Mouse (Mus musculus): ENCODE measurements at regions not wholly inside any gene's neighbourhood (a gene's known extent, or its start where the extent isn't known, plus 50 kb on each side); places are given as distances from the start of the nearest gene placed in this dataset.

DNA sequence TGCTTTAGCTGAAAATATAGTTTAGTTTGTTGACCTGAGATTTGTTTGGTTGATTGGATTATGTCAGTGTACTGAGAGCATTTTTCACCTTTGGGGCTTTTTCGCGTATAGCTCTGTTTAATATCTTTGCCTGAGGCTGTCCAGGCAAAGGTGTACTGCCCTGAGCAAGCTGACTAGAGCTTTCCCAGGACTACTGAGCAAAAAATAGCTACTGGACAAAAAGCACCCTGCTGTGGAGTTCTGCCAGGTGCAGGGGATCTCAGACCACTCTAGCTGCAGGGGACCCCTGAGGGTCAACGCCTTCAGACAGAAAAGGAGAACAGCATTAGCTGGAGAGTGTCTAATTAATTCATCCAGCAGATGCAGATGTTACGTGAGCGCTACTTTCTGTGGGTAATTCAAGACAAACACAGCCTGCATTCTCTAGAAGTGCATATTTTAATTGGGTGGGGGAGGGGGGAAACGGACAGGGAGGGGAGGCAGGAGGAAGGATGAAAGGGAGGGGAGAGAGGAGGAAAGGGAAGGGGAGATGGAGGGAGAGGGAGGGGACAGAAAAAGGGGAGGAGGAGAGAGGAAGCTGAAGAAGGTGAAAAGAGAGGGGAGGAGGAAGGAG lies 61.7 kb downstream of the Thnsl1 start:
- DNase-seq (ENCODE audit: low read depth), result no peak

DNA sequence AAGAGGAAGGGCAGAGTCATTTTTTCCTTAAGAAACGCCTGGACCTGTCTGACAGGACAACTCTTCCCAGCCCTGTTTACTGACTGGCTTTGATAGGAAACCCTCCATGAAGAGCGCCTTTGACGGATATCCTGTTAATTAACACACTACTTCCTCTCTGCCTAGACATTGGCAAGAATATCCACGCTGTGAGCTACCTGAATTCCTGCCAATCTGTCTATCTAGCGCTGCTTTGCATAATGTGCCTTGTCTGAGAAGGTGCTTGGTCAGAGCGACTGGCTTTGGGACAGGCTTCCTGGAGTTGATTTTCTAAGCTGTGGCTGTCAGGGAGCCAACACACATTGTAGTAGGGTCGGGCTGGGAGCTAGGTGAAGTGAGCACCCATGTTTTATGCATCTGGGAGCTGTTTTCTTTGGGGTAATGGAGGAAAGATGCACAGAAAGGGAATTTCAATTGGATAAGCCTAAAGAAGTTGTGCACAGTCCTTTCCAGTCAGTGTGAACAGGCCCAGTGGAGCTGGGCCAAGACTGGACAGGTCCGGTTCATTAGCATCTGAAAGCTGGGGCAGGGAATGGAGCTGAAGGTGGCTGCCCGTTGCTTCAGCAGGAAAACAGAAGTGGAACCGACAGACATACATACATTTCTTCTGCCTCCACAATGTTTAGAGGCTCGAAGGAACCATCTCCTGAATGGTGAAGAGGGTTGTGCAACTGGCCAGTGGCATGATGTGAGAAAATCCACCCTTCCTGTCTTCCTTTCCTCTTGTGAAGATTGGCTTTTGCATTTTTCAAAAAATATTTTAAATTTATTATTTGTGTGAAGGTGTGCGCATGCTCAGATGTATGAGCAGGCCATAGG lies 64.7 kb downstream of the Thnsl1 start:
- no peak for DNase-seq (ENCODE audit: low read depth)

DNA sequence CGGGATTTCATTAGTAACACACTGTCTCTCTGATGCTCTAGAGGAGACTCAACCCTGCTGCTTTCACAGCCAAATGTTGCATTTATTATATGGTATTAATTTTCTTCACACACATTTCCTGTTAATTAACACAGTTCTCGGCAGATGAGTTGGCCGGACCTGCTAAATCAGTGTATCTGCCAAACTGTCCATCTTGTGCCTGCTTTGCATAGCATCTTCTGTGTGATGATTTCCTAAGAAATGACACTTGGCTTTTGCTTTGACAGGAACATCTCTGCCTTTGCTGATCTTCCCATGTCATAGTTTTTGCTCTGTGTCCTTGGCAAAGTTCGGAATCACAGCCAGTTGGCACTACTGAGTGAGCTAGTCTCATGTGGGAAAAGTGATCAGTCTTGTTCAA lies 67.9 kb downstream of the Thnsl1 start:
- no peak for DNase-seq (ENCODE audit: low read depth)

DNA sequence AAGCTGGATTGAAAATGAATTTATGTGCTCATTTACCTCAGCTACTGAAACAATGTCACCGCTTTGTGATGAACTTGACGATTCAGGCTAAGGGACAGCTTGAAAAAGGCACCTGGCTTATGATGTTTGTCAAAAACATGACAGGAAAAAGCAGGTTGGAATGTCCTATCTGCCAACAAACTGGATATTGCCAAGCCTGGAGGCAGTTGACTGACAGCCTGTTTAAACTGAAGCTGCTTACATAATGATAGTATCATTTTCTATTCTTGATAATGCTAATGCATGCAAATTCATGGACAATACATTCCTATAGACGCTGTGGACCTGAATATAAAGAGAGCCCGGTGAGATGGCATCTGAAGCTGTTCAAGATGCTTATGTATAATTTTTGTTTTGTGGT lies 69.8 kb downstream of the Thnsl1 start:
- DNase-seq (ENCODE audit: low read depth), result no peak

DNA sequence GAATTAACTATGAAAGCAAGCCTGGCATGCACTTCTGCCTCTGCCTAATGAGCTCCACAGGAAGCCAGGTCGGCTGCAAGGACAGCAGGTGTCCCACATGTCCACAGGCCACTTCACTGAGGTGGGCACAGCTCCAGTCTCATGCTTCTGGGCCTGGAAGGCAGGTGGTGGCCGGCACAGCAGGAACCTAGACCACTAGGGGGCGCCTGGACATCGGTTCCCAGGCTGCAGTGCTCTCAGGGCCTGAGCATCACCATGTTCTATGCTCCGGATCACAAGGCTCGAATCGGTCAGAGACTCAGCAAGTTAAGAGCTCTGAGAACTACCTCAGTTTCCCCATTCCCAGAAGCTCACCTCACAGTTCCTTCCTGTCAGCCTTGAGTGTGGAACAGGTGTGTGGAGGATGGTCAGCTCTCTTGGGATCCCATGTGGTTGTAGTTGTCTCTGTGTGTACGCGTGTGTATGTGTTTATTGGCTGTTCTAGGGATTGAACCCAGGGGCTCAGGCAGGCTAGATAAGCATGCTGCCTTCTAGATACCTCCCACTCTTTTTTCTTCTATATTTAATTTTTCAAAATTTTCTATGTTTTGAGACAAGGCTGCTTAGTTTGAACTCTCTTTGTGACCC lies 75.4 kb downstream of the Thnsl1 start:
- DNase-seq (ENCODE audit: low read depth), result peak; percentile 53

DNA sequence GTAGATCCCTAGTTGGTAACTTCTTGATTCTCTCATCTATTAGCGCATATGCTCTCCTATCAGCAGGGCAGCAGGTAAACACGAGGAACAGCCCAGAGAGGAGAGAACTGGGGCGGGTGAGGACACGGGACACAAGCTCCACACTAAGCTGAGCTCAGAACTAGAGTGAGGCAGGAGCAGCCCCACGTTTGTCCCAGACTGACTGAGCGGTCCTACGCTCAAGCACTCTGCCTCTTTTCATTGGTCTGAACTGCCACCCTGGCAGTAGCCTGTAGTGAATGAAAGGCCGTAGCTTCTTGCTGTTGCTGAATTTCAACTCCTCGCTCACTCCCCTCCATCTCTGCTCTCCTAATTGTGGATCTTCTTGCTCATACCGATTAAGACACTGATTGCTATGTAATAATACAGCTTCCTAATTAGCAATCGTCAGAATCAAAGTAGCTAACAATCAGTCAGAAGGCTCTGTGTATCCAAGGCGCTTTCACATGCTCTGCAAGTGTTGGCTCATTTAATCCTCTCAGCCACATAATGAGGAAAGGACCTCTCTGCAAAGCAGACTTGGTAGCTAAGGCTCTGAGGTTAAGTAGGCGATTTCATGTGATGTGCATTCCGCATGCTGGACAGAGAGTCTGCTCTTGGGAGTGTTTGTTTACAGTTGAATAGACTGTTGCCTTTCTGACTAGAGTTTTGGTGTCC lies 77.1 kb downstream of the Thnsl1 start:
- DNase-seq (ENCODE audit: low read depth), result no peak

DNA sequence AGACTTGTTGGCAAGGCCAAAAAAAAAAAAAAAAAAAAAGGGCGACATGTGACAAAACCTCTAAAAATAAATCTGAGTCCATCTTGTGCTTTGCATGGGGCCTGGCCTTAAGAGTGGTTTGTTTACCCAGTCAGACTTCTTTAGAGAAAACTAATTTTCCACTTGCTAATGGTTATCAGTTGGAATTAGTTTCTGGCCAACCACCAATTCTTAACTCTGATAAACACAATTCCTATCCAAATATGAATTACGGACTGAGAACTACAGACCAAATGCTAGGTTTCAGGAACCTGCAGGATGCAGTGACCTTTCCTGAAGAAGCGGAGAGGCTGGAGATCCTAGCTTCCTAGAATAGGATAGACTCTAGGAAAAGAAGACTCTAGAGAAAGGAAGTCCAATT lies 79.4 kb downstream of the Thnsl1 start:
- no peak for DNase-seq (ENCODE audit: low read depth)

DNA sequence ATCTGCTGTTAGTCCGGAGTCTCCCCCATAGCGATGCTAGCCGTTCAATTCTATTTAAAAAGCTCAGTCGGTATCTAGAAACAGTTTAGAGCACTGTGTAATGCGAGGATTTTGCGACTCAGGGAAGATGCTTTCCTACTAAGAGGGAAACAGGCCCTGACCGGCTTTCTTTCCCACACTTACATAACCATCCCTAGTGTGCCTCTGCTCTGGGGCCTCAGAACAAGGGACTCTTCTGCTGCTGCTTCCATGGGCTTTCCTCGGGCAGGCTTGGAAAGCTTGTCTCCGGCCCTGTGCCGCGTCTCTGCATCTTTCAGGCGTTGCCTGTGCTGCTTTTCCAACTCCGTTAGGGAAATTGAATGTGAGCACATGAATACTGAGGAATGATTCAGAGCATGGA lies 79.6 kb upstream of the Gpr158 start:
- DNase-seq (ENCODE audit: low read depth), result no peak

DNA sequence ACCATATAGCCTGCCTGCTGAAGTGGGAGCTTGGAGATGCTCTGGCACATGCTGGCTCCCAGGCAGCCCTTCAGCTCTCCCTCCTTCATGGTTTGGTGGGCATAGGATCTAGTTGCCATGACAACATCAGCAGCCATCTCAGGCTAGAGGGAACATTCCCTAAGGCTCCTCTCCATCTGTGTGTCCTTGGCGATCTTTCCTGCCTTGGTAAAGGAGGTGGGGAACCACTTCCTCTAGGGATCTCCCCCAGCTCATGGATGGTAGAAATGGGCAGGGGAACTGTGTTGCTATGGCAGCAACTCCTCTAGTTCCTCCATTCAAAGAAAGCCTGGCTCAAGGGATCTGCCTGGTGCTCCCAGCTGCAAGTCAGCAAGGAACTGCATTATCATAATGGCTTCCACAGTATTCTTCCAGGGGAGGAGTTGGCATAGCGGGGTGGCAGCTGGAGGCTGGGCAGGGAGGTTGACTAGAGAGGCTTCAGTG lies 74.6 kb upstream of the Gpr158 start:
- DNase-seq (ENCODE audit: low read depth), result no peak

DNA sequence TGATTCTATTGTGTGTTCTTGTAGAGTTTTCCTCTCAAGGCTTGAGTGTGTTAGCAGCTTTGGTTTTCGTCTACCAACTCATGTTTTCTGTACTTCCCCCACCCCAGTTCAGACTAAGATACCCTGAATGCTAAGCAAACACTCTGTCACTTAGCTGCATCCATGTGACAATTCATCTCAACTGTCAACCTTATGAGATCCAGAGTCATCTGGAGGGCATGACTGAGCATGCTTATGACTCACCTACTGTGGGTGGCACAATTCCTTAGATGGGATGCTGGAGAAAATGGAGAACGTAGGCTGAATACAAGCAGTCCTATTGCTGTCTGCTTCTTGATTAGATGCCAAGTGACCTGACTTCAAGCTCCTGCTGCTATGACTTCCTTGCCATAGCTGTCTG lies 73.3 kb upstream of the Gpr158 start:
- DNase-seq (ENCODE audit: low read depth), result no peak

DNA sequence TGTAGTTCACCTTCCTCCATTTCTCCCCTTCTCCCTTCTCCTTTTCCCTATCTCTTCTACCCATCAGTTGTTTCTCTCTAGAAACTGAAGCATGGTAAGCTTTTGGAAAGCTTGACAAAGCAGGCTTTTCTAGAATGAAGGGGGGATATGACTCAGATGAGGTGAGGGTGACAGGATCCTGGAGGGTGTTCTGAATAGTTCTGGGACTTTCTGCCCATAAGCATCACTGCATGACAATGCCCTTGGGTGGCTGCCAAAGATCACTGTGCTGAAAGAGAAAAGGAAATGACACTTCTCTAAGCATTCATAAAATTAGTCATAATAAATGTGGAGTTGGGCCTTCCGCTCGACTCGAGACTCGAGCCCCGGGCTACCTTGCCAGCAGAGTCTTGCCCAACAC lies 67.7 kb upstream of the Gpr158 start:
- DNase-seq (ENCODE audit: low read depth), result no peak

All from induced T-regulatory cell, adult 2 months (primary cell).